Mouse (Mus musculus) T-helper 2 cell (primary cell): Measurements from ENCODE around the gene Insc.
"Not testable (repeated sequence)": the region's sequence is repeated elsewhere in the genome, so short reads cannot be mapped to it uniquely, and the experiment has no call there.

Source experiments
- in situ Hi-C: fragments of 300-600 bp; cut with MboI, MseI; formaldehyde crosslinking; loops from one replicate; pipeline ENCODE4 v1.15.1; 2025; ENCODE audit warnings: high pct_unique_total_duplicates

Gene Insc

GRCm38 (mm10) chr7:114743022-114743780 is at the start of gene Insc:
TSS of gene Insc (plus strand) at chr7:114743694.
- in situ Hi-C loops, result loop anchor here (5.0 kb wide), 1 partner anchor 74 kb away; no protein-coding TSS in a partner anchor

DNA sequence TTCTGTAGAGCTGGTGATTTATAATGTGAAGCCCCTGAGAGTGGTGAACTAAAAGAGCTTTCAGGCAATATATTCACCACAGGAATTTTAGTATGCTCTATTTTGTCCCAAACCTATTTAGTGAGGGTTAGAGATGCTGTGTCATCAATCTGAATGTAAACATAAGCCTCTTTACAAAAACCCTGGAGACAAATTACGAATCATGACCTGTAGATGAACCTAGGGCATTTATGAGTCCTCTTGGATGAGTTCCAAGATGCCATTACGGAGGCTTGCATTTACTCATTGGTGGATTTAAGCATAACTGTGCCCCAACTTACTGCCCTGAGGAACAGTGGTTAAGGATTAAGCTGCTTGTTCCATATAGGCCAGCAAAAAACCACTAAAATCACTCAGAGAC is 42.6 kb upstream of the Insc start:
- in situ Hi-C loops, result no loop called here

- in situ Hi-C loops, result no loop called here
Measured at GRCm38 (mm10) chr7:114706716-114707115, 36.8 kb upstream of the Insc start.

- in situ Hi-C loops, result no loop called here
Measured at GRCm38 (mm10) chr7:114707398-114707797, 36.1 kb upstream of the Insc start.

- in situ Hi-C loops, result no loop called here
Measured at GRCm38 (mm10) chr7:114710419-114710818, 33.1 kb upstream of the Insc start.

DNA sequence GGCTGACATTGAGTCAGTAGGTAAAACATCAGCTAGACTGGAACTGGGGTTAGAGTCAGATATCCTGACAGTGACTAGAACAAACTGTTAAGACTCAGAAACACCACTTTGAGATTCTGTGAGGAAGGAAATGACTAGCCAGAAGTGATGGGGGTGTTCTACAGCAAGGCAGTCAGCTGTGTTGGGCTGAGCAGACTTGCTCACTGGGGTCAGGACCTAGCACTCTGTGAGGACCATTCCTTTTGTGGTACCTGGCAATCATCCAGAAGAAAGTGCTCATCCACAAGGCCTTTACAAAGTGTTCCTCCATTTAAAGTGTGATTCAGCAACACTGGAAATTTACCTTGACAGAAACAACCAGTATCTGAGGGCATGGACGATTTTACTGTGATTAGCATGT is 31.0 kb upstream of the Insc start:
- in situ Hi-C loops, result no loop called here

DNA sequence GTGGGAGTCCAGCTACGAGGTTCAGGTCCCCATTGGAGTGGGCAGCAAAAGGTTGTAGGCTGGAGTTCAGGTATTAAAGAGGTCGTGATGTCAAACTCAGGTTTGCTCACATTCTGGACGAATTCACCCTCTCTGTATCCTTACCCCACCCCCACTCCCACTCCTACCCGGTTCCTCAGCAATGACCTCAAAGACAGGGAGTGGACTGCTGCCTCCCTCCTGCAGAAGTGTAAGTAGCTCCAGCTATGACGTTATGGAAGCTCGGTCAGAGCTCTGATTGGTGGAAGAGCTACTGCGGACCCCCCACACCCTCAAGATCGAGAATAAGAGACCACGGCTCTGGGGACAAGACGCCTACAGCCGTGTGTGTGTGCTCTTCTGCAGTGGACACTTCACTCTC is 25.2 kb upstream of the Insc start, which contains the start of gene Calcb:
Calcb (plus strand) TSS at position 344 of the 400 bp plus-strand sequence.
- in situ Hi-C loops, result no loop called here

GRCm38 (mm10) chr7:114719381-114720131 is 23.9 kb upstream of the Insc start:
- in situ Hi-C loops, result no loop called here

DNA sequence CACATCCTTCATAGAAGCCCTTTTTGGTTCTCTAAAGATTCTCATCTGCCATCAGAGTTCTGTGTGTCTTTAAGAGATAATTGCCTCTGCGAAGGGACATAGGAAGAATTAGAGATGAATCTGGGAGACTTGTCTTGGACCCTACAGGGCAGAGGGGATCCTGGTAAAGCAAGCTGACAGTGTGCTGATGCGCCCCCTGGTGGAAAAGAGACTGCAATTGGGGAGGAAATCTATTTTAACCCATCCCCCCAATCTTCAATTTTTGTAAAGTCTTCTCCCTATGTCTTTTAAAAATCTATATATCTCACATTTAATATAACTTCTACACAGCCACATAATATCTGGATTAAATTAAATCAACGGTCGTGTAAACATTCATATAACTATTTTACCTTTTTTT is 13.8 kb upstream of the Insc start:
- in situ Hi-C loops, result not testable (repeated sequence)

- in situ Hi-C loops, result no loop called here
Measured at GRCm38 (mm10) chr7:114731175-114731574, 12.3 kb upstream of the Insc start.

DNA sequence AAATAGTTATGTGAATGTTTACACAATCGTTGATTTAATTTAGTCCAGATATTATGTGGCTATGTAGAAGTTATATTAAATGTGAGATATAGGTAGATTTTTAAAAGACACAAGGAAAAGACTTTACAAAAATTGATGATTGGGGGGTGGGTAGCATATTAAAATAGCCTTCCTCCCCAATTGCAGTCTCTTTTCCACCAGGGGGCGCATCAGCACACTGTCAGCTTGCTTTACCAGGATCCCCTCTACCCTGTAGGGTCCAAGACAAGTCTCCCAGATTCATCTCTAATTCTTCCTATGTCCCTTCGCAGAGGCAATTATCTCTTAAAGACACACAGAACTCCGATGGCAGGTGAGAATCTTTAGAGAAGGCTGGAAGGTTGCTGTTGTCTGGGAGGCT is 11.8 kb upstream of the Insc start:
- in situ Hi-C loops, result not testable (repeated sequence)

GRCm38 (mm10) chr7:114736256-114736655 is 7.2 kb upstream of the Insc start:
- in situ Hi-C loops, result no loop called here

DNA sequence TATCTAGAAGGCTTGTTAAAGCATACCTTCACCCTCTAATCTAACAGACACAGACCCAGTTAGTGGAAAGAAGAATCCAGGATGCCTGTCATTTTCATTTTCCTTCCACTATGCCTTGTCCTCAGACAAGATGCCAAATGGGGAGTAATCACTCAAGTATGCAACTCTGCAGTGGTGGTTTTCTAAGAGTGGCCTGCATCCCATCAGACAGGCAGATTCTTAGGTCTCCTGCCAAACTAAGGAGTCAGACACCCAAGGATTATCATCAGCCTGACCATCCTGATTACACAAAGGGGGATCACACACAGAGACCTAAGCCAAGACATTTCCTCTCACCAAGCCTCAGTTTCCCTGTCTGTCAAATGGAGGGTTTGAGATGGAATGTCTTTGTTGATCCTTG is 5.3 kb upstream of the Insc start:
- in situ Hi-C loops, result no loop called here

GRCm38 (mm10) chr7:114740360-114741165 is 2.9 kb upstream of the Insc start:
- in situ Hi-C loops, result loop anchor here (5.0 kb wide), 1 partner anchor 77 kb away; no protein-coding TSS in a partner anchor

DNA sequence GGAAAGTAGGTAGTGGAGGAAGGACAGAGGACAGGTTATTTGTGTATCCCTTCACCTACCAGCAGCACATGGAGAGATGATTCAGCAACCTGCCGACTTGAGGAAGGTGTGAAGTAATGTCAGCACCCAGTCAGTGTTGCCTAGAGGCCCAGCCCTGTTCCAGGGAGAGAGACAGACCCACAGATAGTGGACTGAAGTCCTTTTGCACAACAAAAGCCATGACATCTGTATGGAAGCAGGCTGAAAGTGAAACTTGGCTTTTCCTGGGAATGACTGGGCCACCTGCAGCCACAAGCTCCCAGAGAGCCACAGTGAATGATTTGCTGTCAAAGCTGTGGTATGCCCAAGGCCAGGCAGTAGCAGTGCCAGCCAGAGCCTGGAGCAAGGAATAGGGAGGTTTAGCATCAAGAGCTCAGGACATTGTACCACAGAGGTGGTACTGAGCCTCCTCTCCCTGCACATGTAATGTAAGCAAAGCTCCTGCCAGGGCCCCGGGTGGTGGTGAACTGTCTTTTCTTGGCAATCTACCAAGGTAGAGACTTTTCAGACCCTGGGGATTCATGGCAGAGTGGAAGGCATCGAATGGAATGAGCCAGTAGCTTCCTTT is 1.2 kb downstream of the Insc start:
- in situ Hi-C loops, result loop anchor here (5.0 kb wide), 1 partner anchor 73 kb away; no protein-coding TSS in a partner anchor

GRCm38 (mm10) chr7:114745481-114746271 is 2.2 kb downstream of the Insc start:
- in situ Hi-C loops, result no loop called here

GRCm38 (mm10) chr7:114747596-114747995 is 4.1 kb downstream of the Insc start:
- in situ Hi-C loops, result no loop called here

GRCm38 (mm10) chr7:114748239-114748638 is 4.7 kb downstream of the Insc start:
- in situ Hi-C loops, result no loop called here

DNA sequence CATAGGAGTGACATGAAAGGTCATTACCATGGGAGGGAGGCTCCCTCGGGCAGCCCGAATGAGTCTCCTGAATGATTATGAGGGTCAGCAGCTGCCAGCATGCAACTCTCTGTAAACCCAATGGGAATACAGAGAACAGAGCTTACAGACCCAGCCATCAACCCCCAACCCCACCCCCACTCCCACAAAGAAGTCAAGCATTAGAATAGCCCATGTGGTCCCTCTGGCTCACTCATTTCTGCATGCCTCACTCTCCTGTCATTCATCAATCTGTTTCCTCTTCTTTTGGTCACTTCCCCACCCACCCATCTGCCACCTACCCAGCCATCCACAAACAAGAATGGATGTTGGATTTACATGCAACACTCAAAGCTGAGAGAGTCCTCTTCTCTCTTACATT is 10.0 kb downstream of the Insc start:
- in situ Hi-C loops, result no loop called here

GRCm38 (mm10) chr7:114754196-114754595 is 10.7 kb downstream of the Insc start:
- in situ Hi-C loops, result no loop called here

GRCm38 (mm10) chr7:114754626-114755025 is 11.1 kb downstream of the Insc start:
- in situ Hi-C loops, result no loop called here
